Mouse (Mus musculus): ENCODE measurements at regions not wholly inside any gene's neighbourhood (a gene's known extent, or its start where the extent isn't known, plus 50 kb on each side); places are given as distances from the start of the nearest gene placed in this dataset.

DNA sequence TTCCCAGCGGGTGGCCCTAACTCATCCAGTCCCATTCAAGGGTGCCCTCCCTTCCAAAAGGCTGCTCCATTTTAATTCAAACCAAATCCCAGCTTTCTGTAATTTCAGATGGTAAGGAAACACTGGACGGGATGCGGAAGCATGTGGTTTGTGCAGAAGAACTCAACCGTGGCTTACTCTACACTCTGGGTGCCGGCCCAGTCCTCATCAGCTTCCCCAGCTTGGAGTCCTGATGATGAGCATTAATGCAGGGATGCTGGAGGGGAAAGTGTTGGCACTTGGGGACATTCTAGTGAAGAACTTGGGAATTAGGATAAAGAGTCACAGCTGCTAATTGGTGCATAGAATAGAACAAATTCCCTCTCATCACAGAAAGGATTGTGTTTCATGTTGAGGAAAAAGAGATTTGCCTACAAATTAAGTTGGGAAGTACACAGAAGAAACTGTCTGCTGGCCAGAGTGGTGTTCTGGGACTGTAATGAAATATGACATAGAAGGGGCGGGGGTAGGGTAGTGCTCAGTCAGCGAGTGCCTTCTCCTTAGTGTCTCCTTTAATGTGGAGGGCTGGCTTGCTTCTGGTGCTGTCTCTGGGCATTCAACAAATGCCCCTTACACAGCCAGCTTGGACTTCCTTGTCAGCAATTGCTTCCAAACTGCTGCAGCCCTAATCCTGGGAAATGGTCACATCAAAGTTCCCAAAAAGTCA is 285.0 kb upstream of the Bmper start:
- no peaks in the 10 kb centered on the region for H3K36me3 ChIP-seq (ENCODE audit: control insufficient read depth, insufficient read depth)
- 78% methylated on average over 7 of the region's 7 CpGs for WGBS
- ATAC-seq (replicated peaks; ENCODE audit: extremely low read depth, insufficient read depth, low FRiP score) = no peak

DNA sequence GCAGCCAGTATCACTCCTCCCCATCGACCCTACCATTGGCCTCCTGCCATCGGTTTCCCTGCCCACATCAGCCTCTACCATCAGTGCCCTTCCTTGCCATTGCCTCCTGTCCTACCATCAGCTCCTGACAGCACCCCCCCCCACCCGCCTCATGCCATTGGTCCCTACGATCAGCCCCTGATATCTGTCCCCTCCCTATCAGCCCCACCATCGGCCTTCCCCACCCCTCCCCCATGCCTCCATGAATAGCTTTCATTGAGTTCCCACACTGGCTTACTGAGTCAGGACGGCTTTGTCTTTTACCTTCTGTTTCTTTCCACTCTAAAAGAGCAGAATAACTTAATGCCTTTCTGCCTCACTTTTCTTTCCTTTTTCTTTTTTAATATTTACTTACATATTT is 277.9 kb upstream of the Bmper start:
- no peaks in the 10 kb centered on the region for H3K36me3 ChIP-seq (ENCODE audit: control insufficient read depth, insufficient read depth)
- H3K4me3 ChIP-seq (ENCODE audit: low read length) = no peak overlapping the region
- no peak overlapping the region for H3K9ac ChIP-seq (ENCODE audit: low read length)
- H3K4me2 ChIP-seq (ENCODE audit: low read depth, low read length) = no peak overlapping the region
- H3K27ac ChIP-seq (ENCODE audit: low read length) = no peak overlapping the region
- 73% methylated on average over 6 of the region's 6 CpGs for WGBS
- no peaks in the 10 kb centered on the region for H3K27me3 ChIP-seq (ENCODE audit: control insufficient read depth, insufficient read depth, low read length)
- H3K4me1 ChIP-seq (ENCODE audit: control insufficient read depth, insufficient read depth, low read length) = no peaks in the 10 kb centered on the region
- no peak for ATAC-seq (replicated peaks; ENCODE audit: extremely low read depth, insufficient read depth, low FRiP score)
- H3K9me3 ChIP-seq (replicated peaks; ENCODE audit: control insufficient read depth, low read length) = no peaks in the 10 kb centered on the region

More for the DNA sequence above, 285.0 kb upstream of the Bmper start:
- H3K9ac ChIP-seq (ENCODE audit: low read length) = no peak overlapping the region
- H3K4me2 ChIP-seq (ENCODE audit: low read depth, low read length) = no peak overlapping the region
- H3K27me3 ChIP-seq (ENCODE audit: control insufficient read depth, insufficient read depth, low read length) = no peaks in the 10 kb centered on the region
- H3K9me3 ChIP-seq (replicated peaks; ENCODE audit: control insufficient read depth, low read length) = no peaks in the 10 kb centered on the region
- H3K4me3 ChIP-seq (ENCODE audit: low read length) = no peak overlapping the region
- no peaks in the 10 kb centered on the region for H3K4me1 ChIP-seq (ENCODE audit: control insufficient read depth, insufficient read depth, low read length)
- no peak overlapping the region for H3K27ac ChIP-seq (ENCODE audit: low read length)

DNA sequence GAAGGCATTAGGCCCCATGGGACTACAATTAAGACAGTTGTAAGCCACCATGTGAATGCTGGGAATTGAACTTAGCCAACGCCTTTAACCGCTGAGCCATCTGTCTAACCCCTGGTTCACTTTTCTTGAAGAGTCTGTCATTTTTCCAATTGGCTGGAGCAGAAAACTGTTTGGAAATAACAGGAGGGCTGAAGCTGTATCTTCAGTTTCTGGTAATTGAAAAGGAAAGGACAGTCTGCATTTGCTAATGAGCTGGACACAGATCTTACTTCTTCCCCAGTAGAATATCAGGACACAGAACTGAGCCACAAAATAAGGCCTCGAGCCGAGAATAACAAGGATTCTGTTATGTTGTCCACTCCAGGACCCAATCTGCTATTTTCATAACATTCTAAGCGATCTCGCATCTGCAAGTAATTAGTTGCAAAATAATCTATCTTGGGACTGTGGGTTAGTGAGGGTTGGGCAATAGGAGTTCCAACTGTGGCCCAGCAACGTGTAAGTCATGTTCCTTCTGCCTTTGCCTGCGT is 277.4 kb upstream of the Bmper start:
- Histone ChIP-seq H3K4me3 (ENCODE audit: low read length) (no peak overlapping the region), H3K4me1 (ENCODE audit: control insufficient read depth, insufficient read depth, low read length) (no peaks in the 10 kb centered on the region), H3K9me3 (replicated peaks; ENCODE audit: control insufficient read depth, low read length) (no peaks in the 10 kb centered on the region), H3K27ac (ENCODE audit: low read length) (no peak overlapping the region), H3K36me3 (ENCODE audit: control insufficient read depth, insufficient read depth) (no peaks in the 10 kb centered on the region), H3K4me2 (ENCODE audit: low read depth, low read length) (no peak overlapping the region), H3K27me3 (ENCODE audit: control insufficient read depth, insufficient read depth, low read length) (no peaks in the 10 kb centered on the region), H3K9ac (ENCODE audit: low read length) (no peak overlapping the region)
- ATAC-seq (replicated peaks; ENCODE audit: extremely low read depth, insufficient read depth, low FRiP score) = no peak
- 77% methylated on average over 8 of the region's 8 CpGs for WGBS

DNA sequence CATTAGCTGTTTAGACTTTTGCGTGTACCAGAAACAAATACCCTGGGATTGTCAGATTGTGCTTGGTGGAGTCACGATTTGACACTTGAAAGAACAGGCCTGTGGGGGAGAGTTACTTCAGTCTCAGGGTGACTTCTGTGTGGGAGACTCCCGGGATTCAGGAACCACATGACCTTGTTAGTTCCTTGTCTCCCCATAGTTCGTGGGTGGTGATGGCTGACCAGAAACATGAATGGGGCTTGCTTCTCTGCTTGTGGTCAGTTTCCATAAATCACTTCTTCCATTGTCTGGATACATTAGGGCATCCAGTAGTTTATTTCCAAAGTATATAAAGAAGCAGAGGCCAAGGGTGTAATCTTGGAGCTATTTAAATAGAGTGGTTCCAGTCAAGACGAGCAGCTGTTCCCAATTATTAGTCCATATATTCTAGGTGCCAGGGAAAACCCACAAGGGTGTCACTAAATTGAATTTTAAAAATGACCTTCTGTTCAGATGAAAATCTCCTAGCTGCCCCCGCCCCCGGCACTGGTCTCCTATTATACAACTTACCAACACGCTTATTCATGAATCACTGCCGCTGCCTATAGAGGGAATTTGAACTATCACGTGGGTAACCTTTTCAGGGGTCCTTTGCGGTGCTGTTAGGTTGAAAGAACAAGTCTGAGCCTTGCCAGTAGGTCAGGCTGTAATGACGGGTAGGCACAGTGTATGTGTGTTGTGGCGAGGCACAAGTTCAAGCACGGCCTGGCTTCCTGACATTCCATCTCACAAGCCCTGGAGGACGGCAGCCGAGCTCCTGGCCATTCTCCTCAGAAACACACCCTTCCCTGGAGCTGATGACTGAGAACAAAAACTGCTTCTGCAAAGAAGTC is 270.1 kb upstream of the Bmper start:
- Histone ChIP-seq H3K9ac (ENCODE audit: low read length) (no peak overlapping the region), H3K4me3 (ENCODE audit: low read length) (no peak overlapping the region), H3K27ac (ENCODE audit: low read length) (no peak overlapping the region), H3K36me3 (ENCODE audit: control insufficient read depth, insufficient read depth) (no peaks in the 10 kb centered on the region), H3K4me2 (ENCODE audit: low read depth, low read length) (no peak overlapping the region), H3K4me1 (ENCODE audit: control insufficient read depth, insufficient read depth, low read length) (no peaks in the 10 kb centered on the region), H3K27me3 (ENCODE audit: control insufficient read depth, insufficient read depth, low read length) (no peaks in the 10 kb centered on the region), H3K9me3 (replicated peaks; ENCODE audit: control insufficient read depth, low read length) (no peaks in the 10 kb centered on the region)
- no peak for ATAC-seq (replicated peaks; ENCODE audit: extremely low read depth, insufficient read depth, low FRiP score)
- 82% methylated on average over 16 of the region's 16 CpGs for WGBS

DNA sequence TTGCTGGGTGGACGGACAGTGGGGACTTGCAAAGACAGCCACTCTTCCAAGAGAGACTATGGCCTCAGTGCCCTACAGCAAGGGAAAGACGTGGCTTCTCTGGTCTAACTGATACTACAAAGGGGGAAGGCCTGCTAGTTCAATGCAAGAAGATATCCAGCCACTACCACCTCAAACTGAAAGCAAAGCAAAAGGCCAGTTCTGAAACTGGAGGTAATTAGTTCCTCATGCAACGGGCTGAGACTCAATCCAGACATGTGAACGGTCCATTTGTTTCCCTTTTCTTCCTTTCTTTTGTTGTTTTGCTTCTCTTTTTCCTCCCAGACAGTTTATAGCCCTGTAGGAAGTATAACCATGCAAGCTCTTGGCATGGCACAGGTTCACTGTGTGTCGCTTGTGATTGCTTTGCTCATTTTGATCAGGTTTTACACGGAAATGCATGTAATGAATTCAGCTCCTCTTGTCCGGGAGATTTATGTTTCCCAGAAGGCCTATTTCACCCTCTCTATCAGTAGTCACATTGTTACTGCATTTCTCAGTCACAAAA is 260.5 kb upstream of the Bmper start:
- 68% methylated on average over 7 of the region's 7 CpGs for WGBS
- Histone ChIP-seq H3K4me3 (ENCODE audit: low read length) (no peak overlapping the region), H3K4me2 (ENCODE audit: low read depth, low read length) (no peak overlapping the region), H3K4me1 (ENCODE audit: control insufficient read depth, insufficient read depth, low read length) (no peaks in the 10 kb centered on the region), H3K36me3 (ENCODE audit: control insufficient read depth, insufficient read depth) (no peaks in the 10 kb centered on the region), H3K9ac (ENCODE audit: low read length) (no peak overlapping the region), H3K9me3 (replicated peaks; ENCODE audit: control insufficient read depth, low read length) (0 out of 2 replicates have a peak, but pooled peaks cover 2% of the 10 kb centered on the region), H3K27ac (ENCODE audit: low read length) (no peak overlapping the region), H3K27me3 (ENCODE audit: control insufficient read depth, insufficient read depth, low read length) (no peaks in the 10 kb centered on the region)
- ATAC-seq (replicated peaks; ENCODE audit: extremely low read depth, insufficient read depth, low FRiP score) = no peak

DNA sequence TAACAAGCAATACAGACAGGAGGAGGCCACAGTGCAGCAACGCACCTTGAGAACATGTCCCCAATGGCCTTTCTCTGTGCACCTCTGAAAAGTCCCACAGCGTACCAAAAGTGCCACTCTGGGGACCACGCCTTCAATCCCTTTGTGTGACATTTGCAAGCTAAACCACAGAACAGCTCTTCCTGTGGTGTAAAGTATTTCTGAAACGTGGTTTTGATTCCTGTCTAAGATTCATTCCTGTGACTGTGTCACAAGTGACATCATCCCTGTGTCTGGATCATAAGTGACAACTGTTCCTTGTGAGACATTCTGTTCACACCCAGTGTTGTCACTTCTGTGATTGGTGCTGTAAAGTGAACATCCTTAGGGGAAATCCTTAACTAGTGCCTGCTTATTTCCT is 251.6 kb upstream of the Bmper start:
- no peak for ATAC-seq (replicated peaks; ENCODE audit: extremely low read depth, insufficient read depth, low FRiP score)
- H3K4me2 ChIP-seq (ENCODE audit: low read depth, low read length) = no peak overlapping the region
- no peak overlapping the region for H3K4me3 ChIP-seq (ENCODE audit: low read length)
- no peak overlapping the region for H3K27ac ChIP-seq (ENCODE audit: low read length)
- H3K27me3 ChIP-seq (ENCODE audit: control insufficient read depth, insufficient read depth, low read length) = no peaks in the 10 kb centered on the region
- no peak overlapping the region for H3K9ac ChIP-seq (ENCODE audit: low read length)
- H3K4me1 ChIP-seq (ENCODE audit: control insufficient read depth, insufficient read depth, low read length) = no peaks in the 10 kb centered on the region
- H3K36me3 ChIP-seq (ENCODE audit: control insufficient read depth, insufficient read depth) = no peaks in the 10 kb centered on the region
- H3K9me3 ChIP-seq (replicated peaks; ENCODE audit: control insufficient read depth, low read length) = no peaks in the 10 kb centered on the region
- 73% methylated on average over 4 of the region's 4 CpGs for WGBS

DNA sequence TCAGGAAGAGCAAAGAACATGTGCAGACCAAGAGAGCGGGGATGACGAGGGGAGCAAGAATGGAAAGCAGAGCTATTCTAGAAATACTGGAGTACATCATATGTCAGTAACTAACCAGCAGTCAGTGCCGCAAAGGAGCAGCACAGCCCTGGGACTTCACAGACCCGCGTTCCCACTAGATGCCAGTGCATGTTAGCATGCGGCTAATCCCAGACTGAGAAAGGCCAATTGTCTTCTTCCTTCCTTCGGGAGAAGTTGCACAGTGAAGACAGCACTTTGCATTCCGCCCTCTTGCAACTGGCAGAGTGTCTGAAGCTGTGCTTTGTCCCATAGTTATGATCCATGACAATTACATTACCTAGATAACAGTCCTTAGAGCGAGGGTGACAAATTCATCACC is 246.1 kb upstream of the Bmper start:
- H3K9ac ChIP-seq (ENCODE audit: low read length) = no peak overlapping the region
- no peaks in the 10 kb centered on the region for H3K27me3 ChIP-seq (ENCODE audit: control insufficient read depth, insufficient read depth, low read length)
- no peak overlapping the region for H3K4me3 ChIP-seq (ENCODE audit: low read length)
- H3K9me3 ChIP-seq (replicated peaks; ENCODE audit: control insufficient read depth, low read length) = no peaks in the 10 kb centered on the region
- H3K36me3 ChIP-seq (ENCODE audit: control insufficient read depth, insufficient read depth) = no peaks in the 10 kb centered on the region
- H3K4me2 ChIP-seq (ENCODE audit: low read depth, low read length) = no peak overlapping the region
- H3K4me1 ChIP-seq (ENCODE audit: control insufficient read depth, insufficient read depth, low read length) = no peaks in the 10 kb centered on the region
- no peak for ATAC-seq (replicated peaks; ENCODE audit: extremely low read depth, insufficient read depth, low FRiP score)
- H3K27ac ChIP-seq (ENCODE audit: low read length) = no peak overlapping the region
- WGBS = 49% methylated on average over 9 of the region's 9 CpGs

DNA sequence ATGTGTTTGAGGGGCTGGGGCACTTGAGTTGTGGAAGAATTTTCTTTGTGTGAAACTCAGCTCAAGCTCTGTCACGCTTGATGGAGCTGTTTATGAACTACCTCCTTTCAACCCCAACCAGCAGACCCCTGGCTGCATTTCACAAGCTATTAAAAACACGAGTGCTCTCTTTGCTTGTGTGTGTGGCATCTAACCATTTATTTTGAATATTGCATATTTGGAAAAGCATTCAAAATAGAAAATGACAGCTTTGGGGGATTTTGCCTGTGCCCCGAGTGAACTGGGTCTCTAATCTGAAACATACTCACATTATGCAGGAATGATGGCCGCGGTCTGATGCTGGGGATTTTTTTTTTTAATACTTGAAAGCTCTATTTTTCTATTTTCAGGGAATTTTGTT is 243.2 kb upstream of the Bmper start:
- ATAC-seq (replicated peaks; ENCODE audit: extremely low read depth, insufficient read depth, low FRiP score) = no peak
- Histone ChIP-seq H3K27ac (ENCODE audit: low read length) (no peak overlapping the region), H3K4me1 (ENCODE audit: control insufficient read depth, insufficient read depth, low read length) (no peaks in the 10 kb centered on the region), H3K4me2 (ENCODE audit: low read depth, low read length) (no peak overlapping the region), H3K27me3 (ENCODE audit: control insufficient read depth, insufficient read depth, low read length) (no peaks in the 10 kb centered on the region), H3K36me3 (ENCODE audit: control insufficient read depth, insufficient read depth) (no peaks in the 10 kb centered on the region), H3K9me3 (replicated peaks; ENCODE audit: control insufficient read depth, low read length) (no peaks in the 10 kb centered on the region), H3K9ac (ENCODE audit: low read length) (no peak overlapping the region), H3K4me3 (ENCODE audit: low read length) (no peak overlapping the region)
- WGBS = 82% methylated on average over 5 of the region's 5 CpGs

DNA sequence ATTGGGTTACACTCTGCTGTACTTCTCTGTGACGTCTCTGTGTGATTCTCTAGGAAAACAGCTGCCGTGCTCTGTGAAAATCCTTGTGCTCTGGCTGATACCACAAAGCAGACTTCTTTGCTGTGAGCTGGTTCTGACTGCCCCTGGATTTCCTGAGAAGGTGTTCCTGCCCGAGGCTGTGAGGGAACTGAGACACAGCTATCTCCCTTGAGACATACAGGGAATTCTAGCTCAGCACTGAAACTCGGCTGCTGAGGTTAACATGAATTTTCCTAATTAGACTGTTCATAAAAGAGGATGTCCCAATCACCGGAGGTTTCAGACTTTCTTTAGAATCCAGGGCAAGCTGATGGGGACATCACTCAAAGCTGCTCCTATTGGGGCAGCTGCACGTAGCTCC is 233.4 kb upstream of the Bmper start:
- Histone ChIP-seq H3K4me1 (ENCODE audit: control insufficient read depth, insufficient read depth, low read length) (no peaks in the 10 kb centered on the region), H3K4me2 (ENCODE audit: low read depth, low read length) (no peak overlapping the region), H3K4me3 (ENCODE audit: low read length) (no peak overlapping the region), H3K9ac (ENCODE audit: low read length) (no peak overlapping the region), H3K36me3 (ENCODE audit: control insufficient read depth, insufficient read depth) (no peaks in the 10 kb centered on the region), H3K27me3 (ENCODE audit: control insufficient read depth, insufficient read depth, low read length) (no peaks in the 10 kb centered on the region), H3K27ac (ENCODE audit: low read length) (no peak overlapping the region), H3K9me3 (replicated peaks; ENCODE audit: control insufficient read depth, low read length) (no peaks in the 10 kb centered on the region)
- no peak for ATAC-seq (replicated peaks; ENCODE audit: extremely low read depth, insufficient read depth, low FRiP score)
- WGBS = 79% methylated on average over 6 of the region's 6 CpGs
